Mouse (Mus musculus) T-helper 17 cell (primary cell): ENCODE results near the gene Snx3.

Experiments
- in situ Hi-C, 2 experiments: fragments of 300-600 bp; cut with MboI, MseI; formaldehyde crosslinking; loops; 1 replicate in 1 of 2; 2 replicates in 1 of 2; pipeline ENCODE4 v1.15.1; 2025; ENCODE audit warnings: high pct_unique_total_duplicates in 2 of 2

The Snx3 gene

DNA sequence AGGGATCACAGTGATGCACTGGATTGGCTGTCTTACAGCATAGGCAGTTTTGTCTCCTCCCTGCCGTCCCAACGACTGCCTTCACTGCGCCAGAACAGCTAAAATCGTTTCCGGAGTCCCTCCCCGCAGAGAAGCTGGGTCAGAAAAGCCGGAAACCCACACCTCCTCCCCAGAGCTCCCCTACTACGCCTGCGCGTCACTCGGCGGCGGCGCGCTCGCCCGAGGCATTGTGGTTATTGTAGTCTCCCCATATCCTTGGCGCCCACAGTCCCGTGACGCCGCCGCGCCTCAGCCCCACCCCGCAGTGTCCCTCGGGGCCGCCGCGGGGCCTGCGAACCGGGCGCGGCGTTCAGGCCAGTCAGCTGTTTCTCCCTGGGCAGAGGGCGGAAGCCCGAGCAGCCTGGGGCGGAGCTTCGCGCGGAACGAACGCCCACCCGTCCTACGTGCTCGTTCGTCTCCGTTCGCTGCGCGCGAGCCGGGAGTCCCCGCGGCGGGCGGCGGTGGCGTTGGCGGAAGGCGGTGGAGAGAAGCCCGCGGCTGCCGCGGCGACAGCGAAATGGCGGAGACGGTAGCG is at the start of gene Snx3:
TSS of gene Snx3 (plus strand) at position 256 of the 574 bp plus-strand sequence.
- in situ Hi-C loops = loop anchor here (5.0 to 10.0 kb wide), 2 partner anchors 690 to 1197 kb away; partner anchors contain the start of genes Ak9 (in 1 of the 2) and Fig4 (in 1 of the 2)

DNA sequence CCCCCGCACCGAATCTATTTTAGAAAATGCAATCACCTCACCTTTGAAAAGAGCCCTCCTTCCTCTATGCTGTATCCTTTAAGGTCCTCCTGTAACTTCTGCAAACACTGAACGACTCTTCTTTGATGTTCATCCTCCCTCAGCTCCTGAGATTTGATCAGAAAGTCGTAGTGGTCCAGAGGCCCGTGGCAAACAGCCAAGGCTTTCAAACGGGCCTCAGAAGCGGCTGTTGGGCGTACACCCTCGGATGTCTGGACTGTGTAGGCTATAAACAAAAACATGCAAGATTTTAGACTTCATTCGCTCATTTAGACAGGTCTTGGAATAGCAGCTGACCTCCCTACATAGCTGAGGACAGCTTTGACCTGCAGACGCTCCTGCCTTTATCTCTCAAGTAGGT is 47.6 kb upstream of the Snx3 start:
- in situ Hi-C loops = no loop called here

DNA sequence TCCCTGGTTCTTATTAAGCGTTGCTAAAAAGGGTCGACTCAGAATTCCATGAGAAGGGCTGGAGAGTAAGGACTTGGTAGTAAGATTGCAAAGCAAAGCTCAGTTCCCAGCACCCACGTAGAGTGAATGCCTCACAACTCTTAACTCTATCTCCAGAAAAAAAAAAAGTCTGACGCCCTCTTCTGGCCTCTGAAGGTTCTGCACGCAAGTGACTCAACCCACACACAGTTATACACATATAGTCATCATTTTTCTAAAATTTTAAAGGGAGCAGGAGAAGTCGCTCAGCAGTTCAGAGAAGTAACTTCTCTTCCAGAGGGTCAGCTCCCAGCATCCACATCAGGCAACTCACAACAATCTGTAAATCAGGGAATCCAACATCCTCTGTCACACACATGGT is 47.1 kb upstream of the Snx3 start:
- in situ Hi-C loops = no loop called here

DNA sequence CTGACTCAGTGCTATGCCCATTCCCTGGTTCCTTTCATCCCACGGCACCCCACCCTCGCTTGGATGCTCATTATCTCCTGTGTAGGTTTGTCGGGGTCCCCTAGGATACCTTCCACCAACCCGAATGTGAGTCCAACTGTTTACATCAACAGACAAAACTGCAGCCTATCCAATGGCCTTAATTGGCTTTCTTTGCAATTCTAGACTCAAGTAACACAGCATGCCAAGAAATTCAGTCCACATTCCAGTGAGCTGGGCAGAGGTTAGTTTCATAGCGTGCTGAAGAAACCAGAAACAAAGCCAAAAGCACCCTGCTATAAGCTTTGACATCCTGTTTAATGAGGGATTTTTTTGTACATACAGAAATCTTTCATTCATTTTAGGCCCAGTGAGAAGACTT is 45.8 kb upstream of the Snx3 start:
- in situ Hi-C loops = no loop called here

DNA sequence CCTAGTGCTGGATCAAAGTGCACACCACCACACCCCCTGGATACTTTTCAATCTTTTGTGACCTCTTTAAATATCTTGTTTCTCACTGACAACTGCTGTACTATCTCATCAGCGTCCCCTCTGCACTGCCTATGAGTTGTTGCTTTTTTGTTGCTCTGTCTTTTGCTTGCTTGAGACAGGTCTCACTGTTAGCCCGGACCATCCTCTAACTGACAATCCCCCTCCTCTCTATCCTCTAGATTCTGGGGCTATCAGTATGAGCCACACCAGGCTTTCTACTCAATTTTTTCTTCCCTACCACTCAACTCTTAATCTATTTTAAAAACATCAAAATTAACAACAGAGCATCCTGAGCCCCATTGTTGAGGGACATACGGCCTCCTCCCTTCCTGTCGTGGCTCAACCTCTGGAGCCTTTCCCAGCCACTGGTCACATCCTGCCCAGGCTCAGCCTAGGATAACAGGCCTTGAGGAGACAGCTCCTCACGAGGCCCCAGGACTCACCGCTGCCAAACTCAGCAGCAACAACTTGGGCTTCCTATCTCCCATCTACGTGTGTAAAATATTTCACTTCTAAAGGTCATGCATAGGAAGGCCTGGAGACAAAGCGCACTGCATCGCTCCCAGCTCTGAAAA is 44.2 kb upstream of the Snx3 start:
- in situ Hi-C loops = no loop called here

DNA sequence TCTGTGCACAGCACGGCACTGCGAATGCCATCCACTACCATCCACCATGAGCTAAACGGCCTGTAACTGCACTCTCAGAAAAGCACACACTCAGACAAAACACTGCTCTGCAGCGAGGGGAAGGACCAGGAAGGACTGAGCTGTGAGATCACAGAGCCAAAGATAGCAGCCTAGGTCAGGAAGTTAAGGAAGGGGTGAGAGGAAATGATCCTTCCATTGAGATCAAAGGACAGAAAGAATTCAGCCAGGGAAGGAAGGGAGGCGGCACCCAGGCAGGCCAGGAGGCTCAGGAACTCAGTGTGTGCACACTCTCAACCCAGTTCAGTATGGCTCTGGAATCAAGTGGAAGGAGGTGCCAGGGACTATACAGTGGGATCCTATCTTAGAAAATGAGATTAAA is 37.6 kb upstream of the Snx3 start:
- in situ Hi-C loops = no loop called here

DNA sequence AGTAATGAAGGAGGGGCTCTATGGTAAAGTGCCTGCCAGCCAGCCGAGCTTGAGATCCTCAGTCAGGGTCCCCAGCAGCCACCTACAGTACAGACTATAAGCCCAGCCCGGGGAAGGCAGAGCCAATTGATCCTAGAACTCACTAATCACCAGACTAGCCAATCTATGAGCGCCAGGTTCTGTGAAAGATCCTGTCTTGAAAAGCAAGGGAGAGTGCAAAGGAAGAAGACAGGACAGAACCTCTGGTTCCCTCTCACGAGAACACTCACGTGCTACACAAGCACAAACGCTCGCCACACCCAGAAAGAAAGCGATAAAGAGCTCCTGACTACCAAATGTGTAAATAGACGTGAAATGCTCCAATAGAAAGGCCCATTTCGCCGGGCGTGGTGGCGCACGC is 37.0 kb upstream of the Snx3 start:
- in situ Hi-C loops = no loop called here

DNA sequence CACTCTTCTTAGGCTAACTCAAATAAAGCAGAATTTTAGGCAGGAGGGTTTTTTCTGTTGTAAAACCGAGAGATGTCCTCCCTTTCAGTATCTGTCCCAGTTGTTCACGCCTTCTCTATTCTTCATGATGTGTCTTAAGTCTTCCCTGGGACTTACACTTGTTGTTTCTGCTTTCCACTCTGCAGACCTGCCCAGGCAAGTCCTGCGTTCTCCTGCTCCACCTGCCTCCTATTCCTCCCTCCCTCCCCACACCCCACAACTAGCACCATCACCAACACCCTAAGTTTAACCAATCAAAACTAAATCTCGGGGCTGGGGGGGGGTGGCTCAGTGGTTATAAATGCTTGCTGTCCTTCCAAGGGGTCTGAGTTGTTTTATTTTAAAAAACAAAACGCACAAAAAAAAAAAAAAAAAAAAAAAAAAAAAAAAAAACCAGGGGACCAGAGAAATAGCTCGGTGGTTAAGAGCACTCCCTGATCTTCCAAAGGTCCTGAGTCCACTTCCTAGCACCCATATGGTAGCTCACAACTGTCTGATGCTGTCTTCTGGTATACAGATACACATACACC is 26.8 kb upstream of the Snx3 start:
- in situ Hi-C loops = loop anchor here in 1 of 2 experiments (25.0 kb wide), 1 partner anchor 663 kb away; the partner anchor contains the start of genes Cep57l1 and Sesn1

DNA sequence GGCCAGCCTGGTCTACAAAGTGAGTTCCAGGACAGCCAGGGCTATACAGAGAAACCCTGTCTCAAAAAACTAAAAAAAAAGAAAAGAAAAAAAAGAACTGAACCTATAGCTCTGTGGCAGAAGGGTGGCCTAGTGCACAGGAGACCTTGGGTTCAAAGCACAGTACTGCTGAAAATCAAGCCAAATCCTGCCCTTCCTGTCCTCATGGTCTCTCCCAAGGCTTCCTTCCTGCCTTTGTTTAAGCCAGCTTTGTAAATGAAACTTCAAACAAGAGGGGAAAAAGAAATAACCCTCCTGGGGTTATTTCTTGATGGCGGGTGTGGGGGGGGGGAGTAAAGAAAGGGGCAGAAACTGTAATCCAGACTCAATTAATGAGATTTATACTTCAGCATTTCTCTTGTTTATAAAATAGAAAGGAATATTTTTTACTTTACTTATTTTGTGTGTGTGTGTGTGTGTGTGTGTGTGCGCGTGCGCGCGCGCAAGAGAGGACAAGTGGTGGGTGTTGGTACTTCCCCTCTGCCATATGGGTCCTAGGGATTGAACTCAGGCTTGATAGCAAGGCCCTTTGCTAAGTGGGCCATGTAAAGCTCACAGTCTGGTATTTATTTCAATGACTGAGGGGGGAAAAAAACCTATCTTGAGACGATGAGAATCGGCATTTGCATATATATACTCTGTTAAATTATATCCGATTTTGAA is 24.9 kb upstream of the Snx3 start:
- in situ Hi-C loops = loop anchor here in 1 of 2 experiments (25.0 kb wide), 1 partner anchor 665 kb away; the partner anchor contains the start of genes Cep57l1 and Sesn1

DNA sequence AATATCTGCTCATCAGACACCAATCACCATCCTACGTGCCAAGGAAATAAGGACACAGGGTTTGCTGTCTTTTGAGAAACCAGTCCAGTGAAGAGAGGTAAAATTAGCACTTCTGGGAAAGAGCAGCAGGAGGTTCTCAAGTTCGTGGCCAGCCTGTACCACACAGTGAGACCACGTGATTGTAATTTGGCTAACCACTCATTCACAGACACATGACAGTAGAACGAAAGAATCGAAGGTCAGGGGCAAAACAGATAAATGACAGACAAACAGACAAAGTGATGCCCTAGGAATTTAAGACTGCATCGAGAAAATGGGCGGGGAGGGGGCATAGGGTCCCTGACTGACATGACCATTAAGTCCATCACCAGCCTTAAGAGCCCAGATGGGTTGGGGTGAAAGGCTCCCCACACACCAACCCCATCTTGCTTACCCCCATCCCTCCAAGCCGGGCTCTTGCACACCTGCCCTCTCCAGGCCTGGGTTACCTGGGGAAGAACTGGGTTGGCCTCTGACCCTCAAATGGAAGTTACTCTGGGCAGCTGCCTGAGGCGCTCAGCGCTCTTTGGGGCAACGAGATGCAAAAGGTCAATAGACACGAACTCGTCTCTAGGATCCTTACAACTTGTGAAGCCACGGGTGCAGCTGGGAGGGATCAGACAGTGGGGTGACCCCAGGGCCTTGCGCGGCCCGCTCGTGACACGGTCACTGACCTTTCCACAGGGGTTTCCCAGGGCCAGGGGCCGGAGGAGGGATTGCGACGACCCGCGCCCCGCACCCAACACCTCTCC is 24.1 kb upstream of the Snx3 start:
- in situ Hi-C loops = loop anchor here in 1 of 2 experiments (25.0 kb wide), 1 partner anchor 665 kb away; the partner anchor contains the start of genes Cep57l1 and Sesn1

DNA sequence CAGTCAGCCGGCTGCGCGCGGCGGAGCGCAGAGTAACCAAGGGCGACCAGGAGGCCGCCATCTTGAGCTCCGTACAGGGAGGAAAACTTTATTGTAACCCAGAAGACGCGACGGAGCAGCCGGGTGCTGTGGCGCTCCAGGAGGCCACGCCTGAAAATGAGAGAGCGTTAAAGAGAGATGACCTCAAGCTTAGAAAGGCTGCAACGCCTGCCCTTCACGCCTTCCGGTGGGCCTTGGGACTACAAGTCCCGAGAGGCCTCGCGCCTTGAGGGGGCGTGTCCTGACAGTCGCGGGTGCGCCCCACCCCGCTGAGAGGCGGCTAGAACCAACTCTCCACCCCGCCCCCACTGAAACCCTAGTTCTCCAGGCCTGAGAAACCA is 23.5 kb upstream of the Snx3 start, which contains the start of gene Afg1l:
TSS of gene Afg1l (minus strand) at position 225 of the 380 bp plus-strand sequence.
- in situ Hi-C loops = loop anchor here in 1 of 2 experiments (25.0 kb wide), 1 partner anchor 666 kb away; the partner anchor contains the start of genes Cep57l1 and Sesn1

DNA sequence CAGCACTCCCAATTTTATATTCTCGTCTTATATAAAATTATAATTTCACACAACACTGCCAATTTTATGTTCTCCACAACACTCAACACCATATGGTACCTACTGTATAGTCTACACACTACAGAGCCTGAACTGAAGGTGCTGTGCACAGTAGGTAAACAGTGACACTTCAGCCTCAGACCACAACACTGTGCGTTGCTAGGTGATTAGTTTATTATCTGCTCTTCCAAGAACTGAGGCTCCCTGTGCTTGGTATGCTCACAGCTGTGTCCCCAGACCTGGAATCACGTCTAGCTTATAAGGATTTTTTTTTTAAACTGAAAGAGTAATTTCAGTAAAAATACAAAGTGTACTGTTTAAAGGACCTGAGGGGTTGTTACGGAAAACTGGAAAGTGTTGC is 21.1 kb upstream of the Snx3 start:
- in situ Hi-C loops = loop anchor here in 1 of 2 experiments (25.0 kb wide), 1 partner anchor 668 kb away; the partner anchor contains the start of genes Cep57l1 and Sesn1

DNA sequence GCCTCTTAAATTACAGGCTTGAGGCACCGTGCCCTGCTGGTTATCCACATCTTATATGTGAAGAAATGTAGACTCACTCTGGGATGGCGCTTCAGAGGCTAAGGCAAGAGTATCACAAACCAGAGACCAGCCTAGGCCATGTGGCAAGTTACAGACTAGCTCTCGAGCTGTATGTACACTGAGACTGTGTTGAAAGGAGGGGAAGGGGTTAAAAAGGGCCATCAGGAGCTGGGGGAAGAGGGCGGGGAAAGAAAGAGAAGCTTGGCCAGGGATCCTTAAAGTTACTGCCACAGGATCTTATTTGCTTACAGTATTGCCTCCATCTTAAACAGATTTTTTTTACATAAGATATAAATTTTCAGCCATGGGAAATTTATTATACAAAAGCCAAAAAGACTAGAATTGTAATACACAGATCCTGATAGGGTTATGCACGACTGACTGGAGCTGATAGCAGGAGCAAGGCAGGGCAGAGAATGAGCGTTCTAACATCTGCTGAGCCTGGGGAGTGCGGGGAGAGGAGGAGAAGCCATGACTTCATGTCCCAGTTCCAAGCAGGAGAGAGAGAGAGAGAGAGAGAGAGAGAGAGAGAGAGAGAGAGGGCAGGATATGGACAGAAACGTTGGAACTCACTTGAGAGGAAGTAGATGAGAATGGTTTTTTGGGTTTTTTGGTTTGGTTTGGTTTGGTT is 13.1 kb upstream of the Snx3 start:
- in situ Hi-C loops = loop anchor here in 1 of 2 experiments (25.0 kb wide), 1 partner anchor 676 kb away; the partner anchor contains the start of genes Cep57l1 and Sesn1

DNA sequence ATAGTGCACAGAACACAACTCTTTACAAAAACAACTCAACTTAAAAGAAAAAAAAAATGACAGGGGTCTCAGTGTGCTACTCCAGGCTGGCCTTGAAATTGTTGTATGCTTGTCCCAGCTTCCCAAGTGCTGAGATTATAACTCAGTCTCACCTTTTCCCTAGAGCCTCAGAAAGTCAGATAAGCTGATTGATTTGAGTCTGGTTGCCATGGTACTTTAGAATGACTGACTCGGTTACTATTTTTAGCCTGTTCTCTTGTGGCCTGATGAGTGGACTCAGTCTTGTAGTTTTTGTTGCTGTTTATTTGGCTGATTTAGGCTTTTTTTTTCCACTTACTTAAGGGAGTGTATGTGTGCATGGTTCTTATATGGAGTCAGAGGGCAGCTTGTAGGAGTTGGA is 10.7 kb upstream of the Snx3 start:
- in situ Hi-C loops = loop anchor here (10.0 to 25.0 kb wide), 2 partner anchors 679 to 1904 kb away; partner anchors contain the start of genes Cep57l1 (in 1 of the 2) and Sesn1 (in 1 of the 2)

DNA sequence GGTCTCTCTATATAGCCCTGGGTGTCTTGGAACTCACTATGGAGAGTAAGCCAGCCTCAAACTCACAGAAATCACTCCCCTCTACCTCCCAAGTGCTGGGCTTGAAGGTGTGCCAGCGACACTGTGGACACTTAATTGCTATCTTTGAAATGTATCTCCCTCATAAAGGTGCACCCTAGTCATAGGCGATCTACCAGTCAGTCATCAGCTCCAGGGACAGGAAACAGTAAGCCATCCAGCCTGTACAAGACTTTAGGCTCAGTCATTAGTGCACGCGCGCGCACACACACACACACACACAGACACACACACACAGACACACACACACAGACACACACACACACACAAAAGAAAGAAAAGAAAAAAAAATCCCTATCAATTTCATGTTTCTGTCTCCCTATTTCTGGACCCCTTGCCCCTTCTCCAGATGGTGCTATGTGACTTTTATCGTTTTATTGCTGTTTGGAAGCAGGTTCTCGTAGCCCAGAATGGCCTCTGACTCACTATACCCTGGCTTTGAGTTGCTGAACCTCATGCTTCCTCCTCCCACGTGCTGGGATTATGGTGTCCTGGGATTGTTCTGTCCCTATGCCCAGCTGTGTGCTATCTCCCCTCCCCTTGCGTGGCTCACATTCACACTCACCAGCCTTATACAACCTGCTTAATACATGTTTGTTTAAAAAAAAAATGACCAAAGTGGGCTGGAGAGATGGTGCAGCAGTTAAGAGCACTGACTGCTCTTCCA is 9.6 kb upstream of the Snx3 start:
- in situ Hi-C loops = loop anchor here (10.0 to 25.0 kb wide), 2 partner anchors 680 to 1903 kb away; partner anchors contain the start of genes Cep57l1 (in 1 of the 2) and Sesn1 (in 1 of the 2)

DNA sequence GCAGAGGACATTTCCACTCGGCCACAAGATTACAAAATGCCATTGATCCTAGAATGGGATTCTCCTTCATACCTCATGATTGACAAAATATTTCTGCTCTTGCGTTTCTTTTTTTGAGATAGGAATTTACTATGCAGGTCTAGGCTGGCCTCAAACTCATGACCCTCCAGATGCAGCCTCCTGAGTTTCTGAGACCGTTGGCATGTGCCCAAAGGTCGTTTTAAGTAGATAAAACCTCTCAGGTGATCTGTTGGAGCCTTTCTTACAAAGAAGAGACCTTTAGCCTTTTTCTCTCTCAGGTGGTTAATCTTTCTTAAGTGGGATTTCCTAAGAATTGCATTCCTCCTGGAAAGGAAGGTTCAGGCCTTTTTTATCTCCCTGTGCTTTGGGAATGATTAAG is 8.8 kb upstream of the Snx3 start:
- in situ Hi-C loops = loop anchor here (10.0 to 25.0 kb wide), 2 partner anchors 681 to 1902 kb away; partner anchors contain the start of genes Cep57l1 (in 1 of the 2) and Sesn1 (in 1 of the 2)

DNA sequence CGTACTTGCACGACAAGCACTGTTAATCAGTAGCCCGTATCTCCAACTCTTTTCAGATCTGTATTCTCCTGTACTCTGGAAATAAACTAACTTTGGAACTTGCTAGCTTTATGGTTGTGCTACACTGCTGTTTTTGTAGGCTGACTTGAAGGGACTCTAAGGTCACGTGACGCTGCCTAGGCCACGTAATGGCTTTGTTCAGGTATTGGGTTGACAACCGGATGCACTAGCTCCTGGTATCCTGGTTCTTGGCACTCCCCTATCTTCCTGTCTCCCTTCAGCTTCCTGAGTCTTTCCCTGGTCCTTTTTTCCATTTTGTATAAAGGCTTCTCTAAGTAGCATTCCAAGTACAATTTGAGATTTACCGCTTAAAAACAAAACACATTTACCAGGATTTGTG is 1.2 kb upstream of the Snx3 start:
- in situ Hi-C loops = loop anchor here (5.0 to 10.0 kb wide), 2 partner anchors 688 to 1196 kb away; partner anchors contain the start of genes Ak9 (in 1 of the 2) and Fig4 (in 1 of the 2)

DNA sequence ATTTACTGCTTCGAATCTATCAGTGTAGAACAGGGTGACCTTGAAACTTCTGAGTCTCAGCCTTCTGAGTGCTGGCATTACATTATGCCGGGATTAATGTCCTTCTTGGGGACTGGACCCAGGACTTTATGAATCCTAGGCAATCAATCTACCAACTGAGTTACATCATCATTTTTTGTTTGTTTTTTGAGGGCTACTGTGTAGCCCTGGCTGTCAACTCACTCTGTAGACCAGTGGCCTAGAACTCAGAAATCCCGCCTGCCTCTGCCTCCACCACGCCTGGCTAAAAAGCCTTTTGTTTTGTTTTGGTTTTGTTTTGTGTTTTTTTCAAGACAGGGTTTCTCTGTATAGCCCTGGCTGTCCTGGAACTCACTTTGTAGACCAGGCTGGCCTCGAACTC is 669 bp upstream of the Snx3 start:
- in situ Hi-C loops = loop anchor here (5.0 to 10.0 kb wide), 2 partner anchors 689 to 1196 kb away; partner anchors contain the start of genes Ak9 (in 1 of the 2) and Fig4 (in 1 of the 2)
